Mouse (Mus musculus) neural tube, embryonic 11.5 days (tissue): ENCODE results near the gene Ncor2. TPM values are rescaled to one million over a fixed set of nuclear protein-coding genes. Genes with fewer than 3 reads are reported as not detected.

Experiments used
- ATAC-seq: fragments of 200-750 bp; cut with Nextera tagmentation; 2 replicates; pipeline ENCODE4 v1.8.0; 2017; ENCODE audit warnings: moderate number of reproducible peaks, mild to moderate bottlenecking, moderate TSS enrichment, moderate library complexity; ENCODE audit not compliant: insufficient read depth, low FRiP score, low TSS enrichment
- DNase-seq: peaks from one replicate; pipeline ENCODE4 v3.0.0-alpha.2; 2015; ENCODE audit warnings: low spot score
- H3K27ac ChIP-seq: fragments of 300-500 bp; sonication (generic); 2 replicates; pipeline ENCODE4 v1.5.1; 2014; ENCODE audit warnings: low read depth, mild to moderate bottlenecking, low read length
- H3K27me3 ChIP-seq: fragments of 300-500 bp; sonication (generic); 2 replicates; pipeline ENCODE4 v1.6.1; 2014; ENCODE audit warnings: mild to moderate bottlenecking, low read length, mixed read lengths; ENCODE audit not compliant: control insufficient read depth, insufficient read depth
- H3K36me3 ChIP-seq: fragments of 300-500 bp; sonication (generic); 2 replicates; pipeline ENCODE4 v1.6.1; 2014; ENCODE audit warnings: mild to moderate bottlenecking, low read length, moderate library complexity, mixed read lengths; ENCODE audit not compliant: control insufficient read depth, insufficient read depth
- H3K4me1 ChIP-seq: fragments of 300-500 bp; sonication (generic); 2 replicates; pipeline ENCODE4 v1.6.1; 2014; ENCODE audit warnings: low read length, mixed read lengths; ENCODE audit not compliant: control insufficient read depth, insufficient read depth
- H3K4me2 ChIP-seq: fragments of 300-500 bp; sonication (generic); 2 replicates; pipeline ENCODE4 v1.6.1; 2014; ENCODE audit warnings: low read depth, mild to moderate bottlenecking, moderate library complexity
- H3K4me3 ChIP-seq: fragments of 300-500 bp; sonication (generic); 2 replicates; pipeline ENCODE4 v1.5.1; 2014; ENCODE audit warnings: low read depth, low read length
- H3K9ac ChIP-seq: fragments of 300-500 bp; sonication (generic); 2 replicates; pipeline ENCODE4 v1.6.1; 2014; ENCODE audit warnings: mild to moderate bottlenecking, low read length
- H3K9me3 ChIP-seq: fragments of 300-500 bp; sonication (generic); 2 replicates; pipeline ENCODE4 v1.6.1; 2016; ENCODE audit warnings: low read length; ENCODE audit not compliant: control insufficient read depth
- whole genome bisulfite sequencing: fragments of 180-500 bp; shearing (Covaris S2); extraction: QIAGEN DNeasy Blood & Tissue Kit; methylation state at CpG from one replicate; pipeline ENCODE4 v1.1.7; 2014; 5-methylcytosine and 5-hydroxymethylcytosine counted together
- polyA plus RNA-seq: library from polyadenylated mRNA; unstranded; fragments of >200 nt; fragmentation: Nextera tagmentation; extraction: Ambion mirVana; gene quantifications from 2 replicates; pipeline ENCODE4 v1.2.1, GENCODE M21; 2014

The Ncor2 gene
- polyA plus RNA-seq, 1 experiment from 2014 or later: 24.3 TPM

GRCm38 (mm10) chr5:125149142-125149541 lies 29.9 kb downstream of the Ncor2 start:
- no peak overlapping the region for H3K9ac ChIP-seq
- 77% methylated on average over 17 of the region's 17 CpGs for WGBS

DNA sequence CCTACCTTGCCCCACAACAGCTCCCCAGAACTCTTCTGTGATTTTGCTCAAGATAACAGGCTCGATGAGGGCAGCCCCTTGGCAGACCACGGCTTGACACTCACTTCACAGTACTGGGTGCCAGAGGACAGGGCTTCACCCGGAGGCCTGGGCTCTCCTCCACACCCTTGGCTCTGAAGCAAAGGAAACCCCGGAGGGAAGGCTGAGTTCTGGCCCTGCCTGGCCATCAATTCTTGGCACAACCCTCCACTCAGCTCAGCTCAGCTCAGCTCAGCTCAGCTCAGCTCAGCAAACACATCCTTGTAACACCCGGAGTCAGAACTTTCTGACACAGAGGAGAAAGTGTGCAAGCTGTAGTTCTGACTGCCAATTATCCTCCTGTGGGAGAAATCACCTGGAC lies 30.3 kb downstream of the Ncor2 start:
- no peaks in the 10 kb centered on the region for H3K9me3 ChIP-seq
- no peak overlapping the region for H3K9ac ChIP-seq
- H3K27ac ChIP-seq: no peak overlapping the region
- WGBS: 55% methylated on average over 5 of the region's 5 CpGs
- peaks cover 50% of the 10 kb centered on the region for H3K4me1 ChIP-seq
- H3K4me3 ChIP-seq: no peak overlapping the region
- no peaks in the 10 kb centered on the region for H3K36me3 ChIP-seq
- no peak overlapping the region for H3K4me2 ChIP-seq
- no peaks in the 10 kb centered on the region for H3K27me3 ChIP-seq
- ATAC-seq: no peak
- DNase-seq: no peak

More at GRCm38 (mm10) chr5:125149142-125149541, 29.9 kb downstream of the Ncor2 start:
- H3K4me3 ChIP-seq: no peak overlapping the region
- DNase-seq (no peak), ATAC-seq (no peak)
- H3K27me3 ChIP-seq: no peaks in the 10 kb centered on the region
- H3K36me3 ChIP-seq: no peaks in the 10 kb centered on the region
- no peak overlapping the region for H3K4me2 ChIP-seq
- H3K9me3 ChIP-seq: no peaks in the 10 kb centered on the region
- H3K4me1 ChIP-seq: peaks cover 54% of the 10 kb centered on the region
- 0 out of 2 replicates have a peak overlapping the region, but pooled peaks have one; percentile 44 for H3K27ac ChIP-seq

GRCm38 (mm10) chr5:125148173-125148572 lies 30.8 kb downstream of the Ncor2 start:
- no peak for DNase-seq
- H3K4me3 ChIP-seq: no peak overlapping the region
- H3K4me1 ChIP-seq: peaks cover 47% of the 10 kb centered on the region
- no peaks in the 10 kb centered on the region for H3K36me3 ChIP-seq
- no peaks in the 10 kb centered on the region for H3K27me3 ChIP-seq
- no peak overlapping the region for H3K9ac ChIP-seq
- no peak overlapping the region for H3K27ac ChIP-seq
- WGBS: 35% methylated on average over 10 of the region's 10 CpGs
- ATAC-seq: no peak
- no peaks in the 10 kb centered on the region for H3K9me3 ChIP-seq
- H3K4me2 ChIP-seq: no peak overlapping the region

DNA sequence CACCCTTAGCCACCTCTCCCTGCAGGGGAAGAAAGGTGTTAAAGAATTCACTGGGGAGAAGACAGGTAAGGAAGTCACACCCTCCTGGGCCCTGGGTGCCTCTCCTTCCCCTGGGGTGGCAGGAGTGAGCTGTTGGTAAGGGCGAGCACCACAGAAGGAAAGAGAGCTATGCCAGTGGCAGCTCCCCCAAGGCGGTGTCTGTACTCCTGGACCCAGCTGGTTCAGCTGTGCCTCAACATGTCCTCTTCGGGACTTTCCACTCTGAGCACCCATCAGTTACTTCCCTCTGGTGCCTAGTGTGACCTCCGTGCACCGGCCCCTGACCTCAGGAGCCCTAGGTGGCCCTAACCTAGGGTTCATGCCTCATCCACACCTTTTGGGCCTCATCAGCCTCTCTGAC lies 31.9 kb downstream of the Ncor2 start:
- DNase-seq (no peak), ATAC-seq (no peak)
- Histone ChIP-seq H3K9me3 (no peaks in the 10 kb centered on the region), H3K4me3 (no peak overlapping the region), H3K9ac (no peak overlapping the region), H3K27me3 (no peaks in the 10 kb centered on the region), H3K27ac (no peak overlapping the region), H3K36me3 (no peaks in the 10 kb centered on the region), H3K4me1 (peaks cover 44% of the 10 kb centered on the region), H3K4me2 (no peak overlapping the region)
- 91% methylated on average over 4 of the region's 5 CpGs for WGBS

- Histone ChIP-seq H3K9ac (no peak overlapping the region), H3K4me2 (no peak overlapping the region), H3K9me3 (no peaks in the 10 kb centered on the region), H3K27me3 (no peaks in the 10 kb centered on the region), H3K36me3 (no peaks in the 10 kb centered on the region), H3K4me3 (no peak overlapping the region), H3K27ac (no peak overlapping the region), H3K4me1 (peaks cover 37% of the 10 kb centered on the region)
- WGBS: 90% methylated on average over 12 of the region's 12 CpGs
- DNase-seq (no peak), ATAC-seq (no peak)
Observed at GRCm38 (mm10) chr5:125143114-125143872, 35.7 kb downstream of the Ncor2 start.

GRCm38 (mm10) chr5:125141916-125142315 lies 37.1 kb downstream of the Ncor2 start:
- 59% methylated on average over 5 of the region's 5 CpGs for WGBS
- no peak overlapping the region for H3K4me3 ChIP-seq

GRCm38 (mm10) chr5:125141525-125141880 lies 37.5 kb downstream of the Ncor2 start:
- H3K27me3 ChIP-seq: no peaks in the 10 kb centered on the region
- WGBS: 0% methylated on average over 7 of the region's 7 CpGs
- DNase-seq (no peak), ATAC-seq (peak; percentile 59)
- H3K36me3 ChIP-seq: no peaks in the 10 kb centered on the region
- no peak overlapping the region for H3K4me3 ChIP-seq
- peak overlapping the region; percentile 56 for H3K9ac ChIP-seq
- no peaks in the 10 kb centered on the region for H3K9me3 ChIP-seq
- peak overlapping the region; percentile 37 for H3K4me2 ChIP-seq
- peak overlapping the region; percentile 98 for H3K27ac ChIP-seq
- peaks cover 49% of the 10 kb centered on the region for H3K4me1 ChIP-seq

More at GRCm38 (mm10) chr5:125141916-125142315, 37.1 kb downstream of the Ncor2 start:
- H3K4me1 ChIP-seq: peaks cover 45% of the 10 kb centered on the region
- H3K36me3 ChIP-seq: no peaks in the 10 kb centered on the region
- no peaks in the 10 kb centered on the region for H3K27me3 ChIP-seq
- ATAC-seq (peak; percentile 8; the same call in 1 of the 2 replicates), DNase-seq (peak; percentile 12)
- no peak overlapping the region; the same call in 1 of the 2 replicates for H3K9ac ChIP-seq
- no peaks in the 10 kb centered on the region for H3K9me3 ChIP-seq
- peak overlapping the region; percentile 37 for H3K4me2 ChIP-seq
- peak overlapping the region; percentile 98 for H3K27ac ChIP-seq

- Histone ChIP-seq H3K4me3 (peak overlapping the region; percentile 21), H3K4me1 (peaks cover 51% of the 10 kb centered on the region), H3K9me3 (no peaks in the 10 kb centered on the region), H3K27ac (peak overlapping the region; percentile 98), H3K4me2 (peak overlapping the region; percentile 47), H3K36me3 (no peaks in the 10 kb centered on the region), H3K9ac (peak overlapping the region; percentile 59), H3K27me3 (no peaks in the 10 kb centered on the region)
- ATAC-seq: peak; percentile 89
- DNase-seq: peak; percentile 91
- WGBS: 15% methylated on average over 26 of the region's 27 CpGs
Observed at GRCm38 (mm10) chr5:125140832-125141524, 38.0 kb downstream of the Ncor2 start.
